Mouse (Mus musculus): Measurements from ENCODE around the gene Dock2. TPM values are rescaled to one million over a fixed set of nuclear protein-coding genes. Genes with fewer than 3 reads are reported as not detected.

The Dock2 gene
- total and polyA plus RNA-seq, 3 experiments, result 60.9 to 101 (median 77.9) TPM

DNA sequence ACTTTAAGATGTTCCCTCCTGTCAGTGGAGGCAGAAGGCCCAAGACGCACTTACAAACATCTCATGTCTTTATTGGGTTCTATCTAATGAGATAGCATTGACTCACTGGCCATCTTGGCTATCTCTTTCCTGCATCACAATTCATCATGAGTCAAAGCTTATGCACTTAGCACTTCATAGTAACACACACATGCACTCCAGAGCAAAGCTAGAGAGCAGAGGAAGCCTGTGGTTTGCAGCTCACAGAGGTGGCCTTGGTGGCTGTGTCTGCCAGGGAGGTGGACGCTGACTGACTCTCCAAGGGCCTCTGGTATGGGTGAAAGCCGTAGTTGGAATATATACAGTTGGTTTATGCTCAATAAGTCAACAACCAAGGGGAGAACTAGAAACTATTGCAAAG, 387.9 kb downstream of the Dock2 start:
- H3K4me3 ChIP-seq (ENCODE audit: control insufficient read depth in 1 of 2, insufficient read depth in 1 of 2, low read depth in 2 of 2, low read length in 2 of 2), result no peak overlapping the region
- no peaks in the 10 kb centered on the region for H3K9me3 ChIP-seq (replicated peaks; ENCODE audit: insufficient read depth, low read length)
- H3K9ac ChIP-seq (ENCODE audit: control insufficient read depth, low read depth, low read length, poor library complexity, severe bottlenecking), result no peak overlapping the region
- no peaks in the 10 kb centered on the region for H3K79me2 ChIP-seq (ENCODE audit: control insufficient read depth, insufficient read depth, low read length, poor library complexity)
- no peak overlapping the region for H3K27ac ChIP-seq (ENCODE audit: control insufficient read depth, low read depth, low read length)
- peaks cover 3 to 23% of the 10 kb centered on the region in 2 experiments for H3K36me3 ChIP-seq (ENCODE audit: control insufficient read depth in 1 of 2, insufficient read depth in 2 of 2, low read length in 2 of 2)
- TF ChIP-seq MYB (IDR thresholded peaks at IDR 0.05; ENCODE audit: low read depth, low read length) (no peak), NELFE (IDR thresholded peaks at IDR 0.05; ENCODE audit: low read depth, low read length) (no peak), EP300 (IDR thresholded peaks at IDR 0.05; ENCODE audit: low read depth in 1 of 2, low read length in 2 of 2) (no peak), BHLHE40 (IDR thresholded peaks at IDR 0.05; ENCODE audit: borderline replicate concordance, low read depth, low read length) (no peak), MAFK (IDR thresholded peaks at IDR 0.05; ENCODE audit: borderline replicate concordance, low read depth, low read length) (no peak), JUND (IDR thresholded peaks at IDR 0.05; ENCODE audit: low read depth, low read length) (no peak), CHD1 (IDR thresholded peaks at IDR 0.05; ENCODE audit: low read depth, low read length) (no peak), ZMIZ1 (IDR thresholded peaks at IDR 0.05; ENCODE audit: low read depth, low read length) (no peak), RCOR1 (IDR thresholded peaks at IDR 0.05; ENCODE audit: low read depth, low read length) (no peak), MXI1 (IDR thresholded peaks at IDR 0.05; ENCODE audit: low read depth, low read length) (no peak), POLR2A (IDR thresholded peaks at IDR 0.05; ENCODE audit: control insufficient read depth in 1 of 2, insufficient read depth in 1 of 2, low read depth in 1 of 2, low read length in 2 of 2, poor library complexity in 1 of 2) (no peak), TCF12 (IDR thresholded peaks at IDR 0.05; ENCODE audit: low read depth, low read length) (no peak), POLR2AphosphoS5 (IDR thresholded peaks at IDR 0.05; ENCODE audit: borderline replicate concordance, low read depth, low read length) (no peak), TAL1 (IDR thresholded peaks at IDR 0.05; ENCODE audit: low read length) (no peak), HCFC1 (IDR thresholded peaks at IDR 0.05; ENCODE audit: low read depth, low read length) (no peak), POLR2AphosphoS2 (IDR thresholded peaks at IDR 0.05; ENCODE audit: low read length) (no peak)
- peaks cover 12 to 17% of the 10 kb centered on the region in 2 experiments for H3K4me1 ChIP-seq (ENCODE audit: control insufficient read depth in 1 of 2, insufficient read depth in 2 of 2, low read length in 2 of 2)
- no peak for DNase-seq (ENCODE audit: low read depth, low spot score)
- H3K27me3 ChIP-seq (ENCODE audit: control insufficient read depth in 1 of 2, insufficient read depth in 2 of 2, low read length in 2 of 2), result no peaks in the 10 kb centered on the region

DNA sequence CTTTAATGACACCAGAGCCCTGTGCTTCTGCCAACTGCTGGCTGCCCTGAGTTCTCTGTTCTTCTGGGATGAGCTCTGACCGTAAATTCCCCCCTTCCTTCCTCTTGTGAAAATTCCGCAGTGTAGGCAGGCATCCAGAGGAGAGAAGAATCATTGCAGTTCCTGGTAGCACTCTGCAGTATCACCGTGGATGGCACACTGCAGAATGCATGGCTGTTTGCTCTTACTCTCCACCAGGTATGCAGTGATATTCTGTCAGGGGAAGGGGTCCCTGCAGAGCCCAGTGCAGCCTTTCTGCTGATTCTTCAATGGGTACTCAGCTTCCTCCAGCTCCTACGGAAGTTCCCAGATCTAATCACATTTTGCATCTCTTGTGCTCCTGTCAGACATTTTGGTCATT, 391.6 kb downstream of the Dock2 start:
- Histone ChIP-seq H3K9ac (ENCODE audit: control insufficient read depth, low read depth, low read length, poor library complexity, severe bottlenecking) (no peak overlapping the region), H3K4me1 (ENCODE audit: control insufficient read depth in 1 of 2, insufficient read depth in 2 of 2, low read length in 2 of 2) (peaks cover 0 to 10% of the 10 kb centered on the region in 2 experiments; a peak in 2 of 4 replicates), H3K79me2 (ENCODE audit: control insufficient read depth, insufficient read depth, low read length, poor library complexity) (no peaks in the 10 kb centered on the region), H3K36me3 (ENCODE audit: control insufficient read depth in 1 of 2, insufficient read depth in 2 of 2, low read length in 2 of 2) (peaks cover 2 to 6% of the 10 kb centered on the region in 2 experiments; a peak in 2 of 4 replicates), H3K9me3 (replicated peaks; ENCODE audit: insufficient read depth, low read length) (no peaks in the 10 kb centered on the region), H3K27ac (ENCODE audit: control insufficient read depth, low read depth, low read length) (no peak overlapping the region), H3K4me3 (ENCODE audit: control insufficient read depth in 1 of 2, insufficient read depth in 1 of 2, low read depth in 2 of 2, low read length in 2 of 2) (no peak overlapping the region), H3K27me3 (ENCODE audit: control insufficient read depth in 1 of 2, insufficient read depth in 2 of 2, low read length in 2 of 2) (no peaks in the 10 kb centered on the region)
- TF ChIP-seq ZNF384 (IDR thresholded peaks at IDR 0.05; ENCODE audit: low read depth, low read length), result no peak
- TF ChIP-seq POLR2AphosphoS5 (IDR thresholded peaks at IDR 0.05; ENCODE audit: borderline replicate concordance, low read depth, low read length), result no peak
- no peak for TF ChIP-seq HCFC1 (IDR thresholded peaks at IDR 0.05; ENCODE audit: low read depth, low read length)
- TF ChIP-seq USF1 (IDR thresholded peaks at IDR 0.05; ENCODE audit: low read depth, low read length), result no peak
- no peak for TF ChIP-seq MYB (IDR thresholded peaks at IDR 0.05; ENCODE audit: low read depth, low read length)
- TF ChIP-seq MAZ (IDR thresholded peaks at IDR 0.05; ENCODE audit: low read depth, low read length), result no peak
- no peak for TF ChIP-seq GABPA (IDR thresholded peaks at IDR 0.05; ENCODE audit: low read depth, low read length)
- no peak for TF ChIP-seq POLR2AphosphoS2 (IDR thresholded peaks at IDR 0.05; ENCODE audit: low read length)
- TF ChIP-seq ETS1 (IDR thresholded peaks at IDR 0.05; ENCODE audit: low read depth, low read length), result no peak
- TF ChIP-seq TAL1 (IDR thresholded peaks at IDR 0.05; ENCODE audit: low read length), result no peak
- no peak for DNase-seq (ENCODE audit: low read depth, low spot score)

All from MEL (cell line).